Mouse (Mus musculus) G1E (cell line): Measurements from ENCODE around the gene Myo1b.

ENCODE experiments used
- CTCF ChIP-seq: IDR thresholded peaks from 2 replicates; pipeline ENCODE4 v1.5.1; 2012; ENCODE audit warnings: low read depth, low read length, inconsistent platforms, mixed read lengths
- POLR2AphosphoS5 ChIP-seq: IDR thresholded peaks from 2 replicates; pipeline ENCODE4 v1.6.1; 2012; ENCODE audit warnings: low read depth, low read length, inconsistent platforms; ENCODE audit not compliant: insufficient replicate concordance
- TAL1 ChIP-seq: conservative IDR thresholded peaks from 2 replicates; pipeline ENCODE4 v1.6.1; 2012; ENCODE audit warnings: low read depth, low read length, inconsistent platforms, mixed read lengths

GRCm38 (mm10) chr1:51753621-51754020 lies 162.2 kb downstream of the Myo1b start:
- TF ChIP-seq CTCF (no peak), POLR2AphosphoS5 (no peak), TAL1 (no peak)
